Mouse (Mus musculus): ENCODE measurements around the gene Dop1a. TPM values are rescaled to one million over a fixed set of nuclear protein-coding genes. Genes with fewer than 3 reads are reported as not detected.
A peak's percentile ranks its signal among the peaks of the same experiment; 100 is the strongest.

Gene Dop1a
- polyA plus RNA-seq, 1 experiment from 2014 or later: 11.8 TPM

GRCm38 (mm10) chr9:86554641-86555040 is 87.7 kb downstream of the Dop1a start:
- Histone ChIP-seq H3K9ac (ENCODE audit: low read length) (no peak overlapping the region), H3K4me3 (ENCODE audit: low read depth, low read length) (no peak overlapping the region), H3K9me3 (ENCODE audit: control insufficient read depth, low read length) (no peaks in the 10 kb centered on the region), H3K4me1 (ENCODE audit: control insufficient read depth, insufficient read depth, low read length) (no peaks in the 10 kb centered on the region), H3K4me2 (ENCODE audit: low read depth, severe bottlenecking) (no peak overlapping the region), H3K27ac (replicated peaks; ENCODE audit: low read depth, low read length) (no peak overlapping the region), H3K27me3 (ENCODE audit: control insufficient read depth, insufficient read depth, low read length) (no peaks in the 10 kb centered on the region), H3K36me3 (ENCODE audit: control insufficient read depth, insufficient read depth, low read length) (peaks cover 11% of the 10 kb centered on the region)
- ATAC-seq (ENCODE audit: insufficient number of reproducible peaks, low FRiP score, low TSS enrichment, low read depth) (no peak), DNase-seq (ENCODE audit: low spot score) (no peak)
- WGBS: 90% methylated on average over 4 of the region's 4 CpGs

- no peak overlapping the region for H3K27ac ChIP-seq (replicated peaks; ENCODE audit: low read depth, low read length)
- DNase-seq (ENCODE audit: low spot score) (no peak), ATAC-seq (ENCODE audit: insufficient number of reproducible peaks, low FRiP score, low TSS enrichment, low read depth) (no peak)
- no peaks in the 10 kb centered on the region for H3K9me3 ChIP-seq (ENCODE audit: control insufficient read depth, low read length)
- H3K36me3 ChIP-seq (ENCODE audit: control insufficient read depth, insufficient read depth, low read length): peaks cover 5% of the 10 kb centered on the region
- no peak overlapping the region for H3K4me2 ChIP-seq (ENCODE audit: low read depth, severe bottlenecking)
- no peaks in the 10 kb centered on the region for H3K4me1 ChIP-seq (ENCODE audit: control insufficient read depth, insufficient read depth, low read length)
- no peak overlapping the region for H3K9ac ChIP-seq (ENCODE audit: low read length)
- no peaks in the 10 kb centered on the region for H3K27me3 ChIP-seq (ENCODE audit: control insufficient read depth, insufficient read depth, low read length)
- no peak overlapping the region for H3K4me3 ChIP-seq (ENCODE audit: low read depth, low read length)
- 82% methylated on average over 3 of the region's 3 CpGs for WGBS
Observed at GRCm38 (mm10) chr9:86560543-86560942, 93.6 kb downstream of the Dop1a start.

GRCm38 (mm10) chr9:86569314-86569910 is 102.5 kb downstream of the Dop1a start:
- Histone ChIP-seq H3K27me3 (ENCODE audit: control insufficient read depth, insufficient read depth, low read length) (no peaks in the 10 kb centered on the region), H3K36me3 (ENCODE audit: control insufficient read depth, insufficient read depth, low read length) (no peaks in the 10 kb centered on the region; the same call in 1 of the 2 replicates), H3K9me3 (ENCODE audit: control insufficient read depth, low read length) (no peaks in the 10 kb centered on the region), H3K4me2 (ENCODE audit: low read depth, severe bottlenecking) (no peak overlapping the region), H3K4me1 (ENCODE audit: control insufficient read depth, insufficient read depth, low read length) (peaks cover 3% of the 10 kb centered on the region; the same call in 1 of the 2 replicates), H3K9ac (ENCODE audit: low read length) (no peak overlapping the region), H3K27ac (replicated peaks; ENCODE audit: low read depth, low read length) (no peak overlapping the region), H3K4me3 (ENCODE audit: low read depth, low read length) (no peak overlapping the region)
- ATAC-seq (ENCODE audit: insufficient number of reproducible peaks, low FRiP score, low TSS enrichment, low read depth) (no peak), DNase-seq (ENCODE audit: low spot score) (no peak)
- WGBS: 82% methylated on average over 3 of the region's 3 CpGs

GRCm38 (mm10) chr9:86570261-86570890 is 103.4 kb downstream of the Dop1a start:
- ATAC-seq (ENCODE audit: insufficient number of reproducible peaks, low FRiP score, low TSS enrichment, low read depth) (no peak), DNase-seq (ENCODE audit: low spot score) (no peak)
- H3K9ac ChIP-seq (ENCODE audit: low read length): no peak overlapping the region
- peaks cover 3% of the 10 kb centered on the region; the same call in 1 of the 2 replicates for H3K4me1 ChIP-seq (ENCODE audit: control insufficient read depth, insufficient read depth, low read length)
- no peaks in the 10 kb centered on the region for H3K9me3 ChIP-seq (ENCODE audit: control insufficient read depth, low read length)
- H3K27me3 ChIP-seq (ENCODE audit: control insufficient read depth, insufficient read depth, low read length): no peaks in the 10 kb centered on the region
- H3K27ac ChIP-seq (replicated peaks; ENCODE audit: low read depth, low read length): no peak overlapping the region
- WGBS: 83% methylated on average over 10 of the region's 10 CpGs
- H3K4me2 ChIP-seq (ENCODE audit: low read depth, severe bottlenecking): peak overlapping the region; percentile 99
- H3K4me3 ChIP-seq (ENCODE audit: low read depth, low read length): peak overlapping the region; percentile 61
- no peaks in the 10 kb centered on the region; the same call in 1 of the 2 replicates for H3K36me3 ChIP-seq (ENCODE audit: control insufficient read depth, insufficient read depth, low read length)

- no peak overlapping the region for H3K9ac ChIP-seq (ENCODE audit: low read length)
- peaks cover 3% of the 10 kb centered on the region; the same call in 1 of the 2 replicates for H3K4me1 ChIP-seq (ENCODE audit: control insufficient read depth, insufficient read depth, low read length)
- DNase-seq (ENCODE audit: low spot score) (no peak), ATAC-seq (ENCODE audit: insufficient number of reproducible peaks, low FRiP score, low TSS enrichment, low read depth) (no peak)
- H3K27ac ChIP-seq (replicated peaks; ENCODE audit: low read depth, low read length): no peak overlapping the region
- H3K27me3 ChIP-seq (ENCODE audit: control insufficient read depth, insufficient read depth, low read length): no peaks in the 10 kb centered on the region
- no peaks in the 10 kb centered on the region for H3K36me3 ChIP-seq (ENCODE audit: control insufficient read depth, insufficient read depth, low read length)
- peak overlapping the region; percentile 99 for H3K4me2 ChIP-seq (ENCODE audit: low read depth, severe bottlenecking)
- H3K4me3 ChIP-seq (ENCODE audit: low read depth, low read length): peak overlapping the region; percentile 61
- 15% methylated on average over 8 of the region's 8 CpGs for whole genome bisulfite sequencing
- H3K9me3 ChIP-seq (ENCODE audit: control insufficient read depth, low read length): no peaks in the 10 kb centered on the region
Observed at GRCm38 (mm10) chr9:86570946-86571345, 104.0 kb downstream of the Dop1a start.

- ATAC-seq (ENCODE audit: insufficient number of reproducible peaks, low FRiP score, low TSS enrichment, low read depth) (peak; percentile 97), DNase-seq (ENCODE audit: low spot score) (peak; percentile 96)
- WGBS: under 1% methylated on average over 57 of the region's 59 CpGs
- peak within 1 kb of the TSS; percentile 99 for H3K4me2 ChIP-seq (ENCODE audit: low read depth, severe bottlenecking)
- no peaks in the 10 kb centered on the region for H3K9me3 ChIP-seq (ENCODE audit: control insufficient read depth, low read length)
- H3K36me3 ChIP-seq (ENCODE audit: control insufficient read depth, insufficient read depth, low read length): no peaks in the 10 kb centered on the region
- peaks cover 3% of the 10 kb centered on the region; the same call in 1 of the 2 replicates for H3K4me1 ChIP-seq (ENCODE audit: control insufficient read depth, insufficient read depth, low read length)
- H3K27ac ChIP-seq (replicated peaks; ENCODE audit: low read depth, low read length): no peak within 1 kb of the TSS
- H3K4me3 ChIP-seq (ENCODE audit: low read depth, low read length): peak within 1 kb of the TSS; percentile 61
- peak within 1 kb of the TSS; percentile 46 for H3K9ac ChIP-seq (ENCODE audit: low read length)
- H3K27me3 ChIP-seq (ENCODE audit: control insufficient read depth, insufficient read depth, low read length): no peaks in the 10 kb centered on the region
Observed at GRCm38 (mm10) chr9:86571540-86572135, 104.7 kb downstream of the Dop1a start, which contains the start of the genes Pgm3 and Rwdd2a. Gene Pgm3 (minus strand): TSS chr9:86571842. Gene Rwdd2a (plus strand): TSS chr9:86571991.

- H3K4me1 ChIP-seq (ENCODE audit: control insufficient read depth, insufficient read depth, low read length): peaks cover 3% of the 10 kb centered on the region; the same call in 1 of the 2 replicates
- H3K4me2 ChIP-seq (ENCODE audit: low read depth, severe bottlenecking): peak overlapping the region; percentile 99
- DNase-seq (ENCODE audit: low spot score) (no peak), ATAC-seq (ENCODE audit: insufficient number of reproducible peaks, low FRiP score, low TSS enrichment, low read depth) (no peak; the same call in 1 of the 2 replicates)
- H3K36me3 ChIP-seq (ENCODE audit: control insufficient read depth, insufficient read depth, low read length): no peaks in the 10 kb centered on the region
- no peak overlapping the region for H3K27ac ChIP-seq (replicated peaks; ENCODE audit: low read depth, low read length)
- H3K9me3 ChIP-seq (ENCODE audit: control insufficient read depth, low read length): no peaks in the 10 kb centered on the region
- peak overlapping the region; percentile 39 for H3K9ac ChIP-seq (ENCODE audit: low read length)
- no peaks in the 10 kb centered on the region for H3K27me3 ChIP-seq (ENCODE audit: control insufficient read depth, insufficient read depth, low read length)
- 2% methylated on average over 25 of the region's 25 CpGs for WGBS
- H3K4me3 ChIP-seq (ENCODE audit: low read depth, low read length): peak overlapping the region; percentile 61
Observed at GRCm38 (mm10) chr9:86572196-86572595, 105.2 kb downstream of the Dop1a start.

- H3K27ac ChIP-seq (replicated peaks; ENCODE audit: low read depth, low read length): no peak overlapping the region
- ATAC-seq (ENCODE audit: insufficient number of reproducible peaks, low FRiP score, low TSS enrichment, low read depth) (no peak), DNase-seq (ENCODE audit: low spot score) (peak; percentile 88)
- H3K4me1 ChIP-seq (ENCODE audit: control insufficient read depth, insufficient read depth, low read length): peaks cover 3% of the 10 kb centered on the region; the same call in 1 of the 2 replicates
- H3K27me3 ChIP-seq (ENCODE audit: control insufficient read depth, insufficient read depth, low read length): no peaks in the 10 kb centered on the region
- peak overlapping the region; percentile 61 for H3K4me3 ChIP-seq (ENCODE audit: low read depth, low read length)
- H3K9me3 ChIP-seq (ENCODE audit: control insufficient read depth, low read length): no peaks in the 10 kb centered on the region
- WGBS: 8% methylated on average over 13 of the region's 13 CpGs
- peak overlapping the region; percentile 39; the same call in 1 of the 2 replicates for H3K9ac ChIP-seq (ENCODE audit: low read length)
- peak overlapping the region; percentile 99 for H3K4me2 ChIP-seq (ENCODE audit: low read depth, severe bottlenecking)
- no peaks in the 10 kb centered on the region for H3K36me3 ChIP-seq (ENCODE audit: control insufficient read depth, insufficient read depth, low read length)
Observed at GRCm38 (mm10) chr9:86572636-86573291, 105.8 kb downstream of the Dop1a start.
